Mouse (Mus musculus): Measurements from ENCODE around the gene Col5a1. TPM values are rescaled to one million over a fixed set of nuclear protein-coding genes. Genes with fewer than 3 reads are reported as not detected.

Gene Col5a1
- polyA plus RNA-seq, 1 experiment from 2014 or later: 33.2 TPM

GRCm38 (mm10) chr2:28067821-28068536 is 181.8 kb downstream of the Col5a1 start:
- H3K4me3 ChIP-seq (replicated peaks; ENCODE audit: low read depth, low read length): no peak overlapping the region
- ATAC-seq (replicated peaks; ENCODE audit: low FRiP score, low read depth) (no peak), DNase-seq (ENCODE audit: low spot score) (no peak)
- no peak for TF ChIP-seq CTCF (IDR thresholded peaks at IDR 0.05; ENCODE audit: low read depth)
- no peaks in the 10 kb centered on the region for H3K4me1 ChIP-seq (replicated peaks; ENCODE audit: insufficient read depth, low read length)
- no peaks in the 10 kb centered on the region for H3K27me3 ChIP-seq (ENCODE audit: insufficient read depth, low read length)
- H3K36me3 ChIP-seq (ENCODE audit: insufficient read depth, low read length): no peaks in the 10 kb centered on the region
- H3K9ac ChIP-seq (ENCODE audit: low read depth, low read length): no peak overlapping the region
- no peaks in the 10 kb centered on the region for H3K9me3 ChIP-seq (replicated peaks; ENCODE audit: low read length)
- H3K4me2 ChIP-seq (ENCODE audit: low read length): no peak overlapping the region
- WGBS: 85% methylated on average over 2 of the region's 2 CpGs
- no peak overlapping the region for H3K27ac ChIP-seq

GRCm38 (mm10) chr2:28068537-28068878 is 182.3 kb downstream of the Col5a1 start:
- no peak overlapping the region for H3K27ac ChIP-seq
- no peak for TF ChIP-seq CTCF (IDR thresholded peaks at IDR 0.05; ENCODE audit: low read depth)
- no peak overlapping the region for H3K4me2 ChIP-seq (ENCODE audit: low read length)
- H3K9ac ChIP-seq (ENCODE audit: low read depth, low read length): no peak overlapping the region
- 69% methylated on average over 9 of the region's 9 CpGs for WGBS
- no peaks in the 10 kb centered on the region for H3K27me3 ChIP-seq (ENCODE audit: insufficient read depth, low read length)
- H3K4me3 ChIP-seq (replicated peaks; ENCODE audit: low read depth, low read length): no peak overlapping the region
- no peaks in the 10 kb centered on the region for H3K9me3 ChIP-seq (replicated peaks; ENCODE audit: low read length)
- H3K36me3 ChIP-seq (ENCODE audit: insufficient read depth, low read length): no peaks in the 10 kb centered on the region
- no peaks in the 10 kb centered on the region for H3K4me1 ChIP-seq (replicated peaks; ENCODE audit: insufficient read depth, low read length)
- DNase-seq (ENCODE audit: low spot score): no peak
- ATAC-seq (replicated peaks; ENCODE audit: low FRiP score, low read depth): no peak

GRCm38 (mm10) chr2:28075616-28076187 is 189.5 kb downstream of the Col5a1 start:
- WGBS: 80% methylated on average over 7 of the region's 7 CpGs
- TF ChIP-seq CTCF (IDR thresholded peaks at IDR 0.05; ENCODE audit: low read depth): no peak
- H3K9ac ChIP-seq (ENCODE audit: low read depth, low read length): no peak overlapping the region
- no peak overlapping the region for H3K27ac ChIP-seq
- H3K9me3 ChIP-seq (replicated peaks; ENCODE audit: low read length): no peaks in the 10 kb centered on the region
- H3K4me3 ChIP-seq (replicated peaks; ENCODE audit: low read depth, low read length): no peak overlapping the region
- DNase-seq (ENCODE audit: low spot score) (no peak), ATAC-seq (replicated peaks; ENCODE audit: low FRiP score, low read depth) (no peak)
- H3K36me3 ChIP-seq (ENCODE audit: insufficient read depth, low read length): no peaks in the 10 kb centered on the region
- H3K27me3 ChIP-seq (ENCODE audit: insufficient read depth, low read length): no peaks in the 10 kb centered on the region
- no peak overlapping the region for H3K4me2 ChIP-seq (ENCODE audit: low read length)
- no peaks in the 10 kb centered on the region for H3K4me1 ChIP-seq (replicated peaks; ENCODE audit: insufficient read depth, low read length)

GRCm38 (mm10) chr2:28084768-28085167 is 198.5 kb downstream of the Col5a1 start, which contains the start of gene Fcnb:
Gene Fcnb (minus strand): TSS chr2:28084885.
- no peak for DNase-seq (ENCODE audit: low spot score)
- ATAC-seq (replicated peaks; ENCODE audit: low FRiP score, low read depth): no peak
- WGBS: 82% methylated on average over 3 of the region's 3 CpGs

GRCm38 (mm10) chr2:28086112-28086511 is 199.9 kb downstream of the Col5a1 start:
- Histone ChIP-seq H3K4me1 (replicated peaks; ENCODE audit: insufficient read depth, low read length) (no peaks in the 10 kb centered on the region), H3K36me3 (ENCODE audit: insufficient read depth, low read length) (no peaks in the 10 kb centered on the region), H3K27ac (no peak overlapping the region), H3K4me3 (replicated peaks; ENCODE audit: low read depth, low read length) (no peak overlapping the region), H3K9ac (ENCODE audit: low read depth, low read length) (no peak overlapping the region), H3K27me3 (ENCODE audit: insufficient read depth, low read length) (no peaks in the 10 kb centered on the region), H3K4me2 (ENCODE audit: low read length) (no peak overlapping the region), H3K9me3 (replicated peaks; ENCODE audit: low read length) (no peaks in the 10 kb centered on the region)
- WGBS: 82% methylated on average over 10 of the region's 10 CpGs
- ATAC-seq (replicated peaks; ENCODE audit: low FRiP score, low read depth) (no peak), DNase-seq (ENCODE audit: low spot score) (no peak)
- TF ChIP-seq CTCF (IDR thresholded peaks at IDR 0.05; ENCODE audit: low read depth): no peak

More at GRCm38 (mm10) chr2:28084768-28085167, 198.5 kb downstream of the Col5a1 start, which contains the start of gene Fcnb:
- no peak for TF ChIP-seq CTCF (IDR thresholded peaks at IDR 0.05; ENCODE audit: low read depth)
- H3K4me1 ChIP-seq (replicated peaks; ENCODE audit: insufficient read depth, low read length): no peaks in the 10 kb centered on the region
- H3K4me2 ChIP-seq (ENCODE audit: low read length): no peak within 1 kb of the TSS
- H3K4me3 ChIP-seq (replicated peaks; ENCODE audit: low read depth, low read length): no peak within 1 kb of the TSS
- H3K27me3 ChIP-seq (ENCODE audit: insufficient read depth, low read length): no peaks in the 10 kb centered on the region
- H3K9ac ChIP-seq (ENCODE audit: low read depth, low read length): no peak within 1 kb of the TSS
- no peaks in the 10 kb centered on the region for H3K36me3 ChIP-seq (ENCODE audit: insufficient read depth, low read length)
- no peaks in the 10 kb centered on the region for H3K9me3 ChIP-seq (replicated peaks; ENCODE audit: low read length)
- no peak within 1 kb of the TSS for H3K27ac ChIP-seq

GRCm38 (mm10) chr2:28089095-28089494 is 202.9 kb downstream of the Col5a1 start:
- Histone ChIP-seq H3K9me3 (replicated peaks; ENCODE audit: low read length) (no peaks in the 10 kb centered on the region), H3K9ac (ENCODE audit: low read depth, low read length) (no peak overlapping the region), H3K4me1 (replicated peaks; ENCODE audit: insufficient read depth, low read length) (no peaks in the 10 kb centered on the region), H3K36me3 (ENCODE audit: insufficient read depth, low read length) (no peaks in the 10 kb centered on the region), H3K27me3 (ENCODE audit: insufficient read depth, low read length) (no peaks in the 10 kb centered on the region), H3K27ac (no peak overlapping the region), H3K4me2 (ENCODE audit: low read length) (no peak overlapping the region), H3K4me3 (replicated peaks; ENCODE audit: low read depth, low read length) (no peak overlapping the region)
- ATAC-seq (replicated peaks; ENCODE audit: low FRiP score, low read depth) (peak; percentile 43; the same call in 1 of the 2 replicates), DNase-seq (ENCODE audit: low spot score) (peak; percentile 14)
- WGBS: 30% methylated on average over 5 of the region's 5 CpGs
- no peak for TF ChIP-seq CTCF (IDR thresholded peaks at IDR 0.05; ENCODE audit: low read depth)

Other genes starting within 250 kb of the Col5a1 start
- gene Rxra, start 210.0 kb upstream of the Col5a1 start, polyA plus RNA-seq (2015; fragmentation: Nextera tagmentation; extraction: Ambion mirVana): 9.4 and 9.6 TPM in 2 replicates
- not detected in 2 replicates for gene Fcnb, start 198.5 kb downstream of the Col5a1 start, polyA plus RNA-seq (2015; fragmentation: Nextera tagmentation; extraction: Ambion mirVana)

Measured in kidney, postnatal 0 days (tissue).